Mouse (Mus musculus) midbrain, embryonic 13.5 days (tissue): ENCODE measurements at regions not wholly inside any gene's neighbourhood (a gene's known extent, or its start where the extent isn't known, plus 50 kb on each side); places are given as distances from the start of the nearest gene placed in this dataset.

Source experiments
- ATAC-seq: fragments of 200-750 bp; cut with Nextera tagmentation; 2 replicates; pipeline ENCODE4 v1.8.0; 2017; ENCODE audit warnings: mild to moderate bottlenecking, moderate TSS enrichment, moderate library complexity
- H3K27ac ChIP-seq: fragments of 300-500 bp; sonication (generic); 2 replicates; pipeline ENCODE4 v1.5.1; 2015; ENCODE audit warnings: inconsistent platforms, mild to moderate bottlenecking, moderate library complexity
- H3K27me3 ChIP-seq: fragments of 300-500 bp; sonication (generic); 2 replicates; pipeline ENCODE4 v1.6.1; 2015; ENCODE audit warnings: mild to moderate bottlenecking, inconsistent platforms
- H3K36me3 ChIP-seq: fragments of 300-500 bp; sonication (generic); 2 replicates; pipeline ENCODE4 v1.6.1; 2015; ENCODE audit warnings: mild to moderate bottlenecking, inconsistent platforms
- H3K4me1 ChIP-seq: fragments of 300-500 bp; sonication (generic); replicated peaks from 2 replicates; pipeline ENCODE4 v1.6.1; 2015; ENCODE audit warnings: inconsistent platforms
- H3K4me2 ChIP-seq: fragments of 300-500 bp; sonication (generic); replicated peaks from 2 replicates; pipeline ENCODE4 v1.6.1; 2015; ENCODE audit warnings: moderate library complexity, mild to moderate bottlenecking, inconsistent platforms
- H3K4me3 ChIP-seq: fragments of 300-500 bp; sonication (generic); replicated peaks from 2 replicates; pipeline ENCODE4 v1.5.1; 2015; ENCODE audit warnings: mild to moderate bottlenecking, inconsistent platforms
- H3K9ac ChIP-seq: fragments of 300-500 bp; sonication (generic); replicated peaks from 2 replicates; pipeline ENCODE4 v1.6.1; 2015; ENCODE audit warnings: mild to moderate bottlenecking, inconsistent platforms
- H3K9me3 ChIP-seq: fragments of 300-500 bp; sonication (generic); 2 replicates; pipeline ENCODE4 v1.6.1; 2016; ENCODE audit warnings: mild to moderate bottlenecking, inconsistent platforms
- WGBS: fragments of 180-500 bp; shearing (Covaris S2); methylation state at CpG from one replicate; pipeline ENCODE4 v1.1.7; 2015; 5-methylcytosine and 5-hydroxymethylcytosine counted together

GRCm38 (mm10) chr3:70384235-70384634, 376.8 kb downstream of the Otol1 start:
- Histone ChIP-seq H3K27ac (no peak overlapping the region), H3K9me3 (no peaks in the 10 kb centered on the region), H3K9ac (no peak overlapping the region), H3K4me3 (no peak overlapping the region), H3K27me3 (no peaks in the 10 kb centered on the region), H3K4me1 (no peaks in the 10 kb centered on the region), H3K4me2 (no peak overlapping the region), H3K36me3 (no peaks in the 10 kb centered on the region)
- ATAC-seq = no peak
- 83% methylated on average over 1 of the region's 1 CpGs for WGBS

GRCm38 (mm10) chr3:70385961-70386360, 378.5 kb downstream of the Otol1 start:
- WGBS = 84% methylated on average over 4 of the region's 4 CpGs
- H3K4me1 ChIP-seq = no peaks in the 10 kb centered on the region
- H3K27me3 ChIP-seq = no peaks in the 10 kb centered on the region
- no peak overlapping the region for H3K27ac ChIP-seq
- H3K4me2 ChIP-seq = no peak overlapping the region
- ATAC-seq = no peak
- H3K4me3 ChIP-seq = no peak overlapping the region
- no peaks in the 10 kb centered on the region for H3K9me3 ChIP-seq
- no peaks in the 10 kb centered on the region for H3K36me3 ChIP-seq
- no peak overlapping the region for H3K9ac ChIP-seq

GRCm38 (mm10) chr3:70401187-70401586, 393.8 kb downstream of the Otol1 start:
- H3K4me2 ChIP-seq = no peak overlapping the region
- no peaks in the 10 kb centered on the region for H3K4me1 ChIP-seq
- 80% methylated on average over 2 of the region's 2 CpGs for WGBS
- no peak overlapping the region for H3K27ac ChIP-seq
- no peak overlapping the region for H3K9ac ChIP-seq
- no peak for ATAC-seq
- H3K4me3 ChIP-seq = no peak overlapping the region
- no peaks in the 10 kb centered on the region for H3K9me3 ChIP-seq
- H3K27me3 ChIP-seq = no peaks in the 10 kb centered on the region
- no peaks in the 10 kb centered on the region for H3K36me3 ChIP-seq

GRCm38 (mm10) chr3:70406571-70406970, 399.2 kb downstream of the Otol1 start:
- Histone ChIP-seq H3K27ac (no peak overlapping the region), H3K27me3 (no peaks in the 10 kb centered on the region), H3K4me2 (no peak overlapping the region), H3K36me3 (no peaks in the 10 kb centered on the region), H3K4me3 (no peak overlapping the region), H3K9ac (no peak overlapping the region), H3K9me3 (no peaks in the 10 kb centered on the region), H3K4me1 (no peaks in the 10 kb centered on the region)
- WGBS = 96% methylated on average over 1 of the region's 1 CpGs
- ATAC-seq = no peak

- Histone ChIP-seq H3K36me3 (no peaks in the 10 kb centered on the region), H3K4me3 (no peak overlapping the region), H3K4me2 (no peak overlapping the region), H3K27me3 (no peaks in the 10 kb centered on the region), H3K9ac (no peak overlapping the region), H3K27ac (no peak overlapping the region), H3K4me1 (no peaks in the 10 kb centered on the region), H3K9me3 (no peaks in the 10 kb centered on the region)
- ATAC-seq = no peak
- WGBS = 62% methylated on average over 4 of the region's 4 CpGs
These were observed 410.9 kb downstream of the Otol1 start for GRCm38 (mm10) chr3:70418273-70418672.

- no peaks in the 10 kb centered on the region for H3K4me1 ChIP-seq
- ATAC-seq = no peak
- H3K4me2 ChIP-seq = no peak overlapping the region
- no peak overlapping the region for H3K4me3 ChIP-seq
- no peak overlapping the region for H3K9ac ChIP-seq
- H3K27ac ChIP-seq = no peak overlapping the region
- H3K9me3 ChIP-seq = no peaks in the 10 kb centered on the region
- no peaks in the 10 kb centered on the region for H3K27me3 ChIP-seq
- H3K36me3 ChIP-seq = no peaks in the 10 kb centered on the region
- 92% methylated on average over 1 of the region's 1 CpGs for WGBS
These were observed 414.6 kb downstream of the Otol1 start for GRCm38 (mm10) chr3:70422016-70422415.

GRCm38 (mm10) chr3:70422669-70423068, 415.3 kb downstream of the Otol1 start:
- 76% methylated on average over 3 of the region's 3 CpGs for WGBS
- H3K4me3 ChIP-seq = no peak overlapping the region
- H3K4me1 ChIP-seq = no peaks in the 10 kb centered on the region
- H3K4me2 ChIP-seq = no peak overlapping the region
- no peaks in the 10 kb centered on the region for H3K9me3 ChIP-seq
- H3K27me3 ChIP-seq = no peaks in the 10 kb centered on the region
- H3K27ac ChIP-seq = no peak overlapping the region
- H3K9ac ChIP-seq = no peak overlapping the region
- no peak for ATAC-seq
- H3K36me3 ChIP-seq = no peaks in the 10 kb centered on the region

GRCm38 (mm10) chr3:70436671-70437070, 429.3 kb downstream of the Otol1 start:
- WGBS = 78% methylated on average over 4 of the region's 4 CpGs

GRCm38 (mm10) chr3:70457181-70457847, 449.9 kb downstream of the Otol1 start:
- Histone ChIP-seq H3K36me3 (no peaks in the 10 kb centered on the region), H3K4me3 (no peak overlapping the region), H3K4me1 (no peaks in the 10 kb centered on the region), H3K27ac (no peak overlapping the region), H3K4me2 (no peak overlapping the region), H3K9me3 (no peaks in the 10 kb centered on the region), H3K27me3 (no peaks in the 10 kb centered on the region), H3K9ac (no peak overlapping the region)
- no peak for ATAC-seq
- 38% methylated on average over 2 of the region's 2 CpGs for WGBS

More at GRCm38 (mm10) chr3:70436671-70437070, 429.3 kb downstream of the Otol1 start:
- H3K4me1 ChIP-seq = no peaks in the 10 kb centered on the region
- H3K36me3 ChIP-seq = no peaks in the 10 kb centered on the region
- H3K27me3 ChIP-seq = no peaks in the 10 kb centered on the region
- no peak overlapping the region for H3K9ac ChIP-seq
- no peak overlapping the region for H3K4me2 ChIP-seq
- no peak for ATAC-seq
- H3K27ac ChIP-seq = no peak overlapping the region
- H3K9me3 ChIP-seq = no peaks in the 10 kb centered on the region
- no peak overlapping the region for H3K4me3 ChIP-seq

GRCm38 (mm10) chr3:70460811-70461210, 453.4 kb downstream of the Otol1 start:
- WGBS = 72% methylated on average over 2 of the region's 2 CpGs
- Histone ChIP-seq H3K4me3 (no peak overlapping the region), H3K27me3 (no peaks in the 10 kb centered on the region), H3K4me2 (no peak overlapping the region), H3K4me1 (no peaks in the 10 kb centered on the region), H3K9ac (no peak overlapping the region), H3K9me3 (no peaks in the 10 kb centered on the region), H3K36me3 (no peaks in the 10 kb centered on the region), H3K27ac (no peak overlapping the region)
- ATAC-seq = no peak

- H3K4me1 ChIP-seq = no peaks in the 10 kb centered on the region
- no peaks in the 10 kb centered on the region for H3K36me3 ChIP-seq
- no peaks in the 10 kb centered on the region for H3K9me3 ChIP-seq
- H3K9ac ChIP-seq = no peak overlapping the region
- H3K4me2 ChIP-seq = no peak overlapping the region
- no peak for ATAC-seq
- H3K27ac ChIP-seq = no peak overlapping the region
- H3K4me3 ChIP-seq = no peak overlapping the region
- no peaks in the 10 kb centered on the region for H3K27me3 ChIP-seq
These were observed 455.8 kb downstream of the Otol1 start for GRCm38 (mm10) chr3:70463221-70463620.

- WGBS = 39% methylated on average over 9 of the region's 9 CpGs
- no peak overlapping the region for H3K9ac ChIP-seq
- 0 out of 2 replicates have a peak, but pooled peaks cover 2% of the 10 kb centered on the region for H3K4me1 ChIP-seq
- H3K27ac ChIP-seq = peak overlapping the region; percentile 30; the same call in 1 of the 2 replicates
- no peak overlapping the region for H3K4me3 ChIP-seq
- H3K27me3 ChIP-seq = no peaks in the 10 kb centered on the region
- no peaks in the 10 kb centered on the region for H3K36me3 ChIP-seq
- ATAC-seq = peak; percentile 97
- no peaks in the 10 kb centered on the region for H3K9me3 ChIP-seq
- no peak overlapping the region for H3K4me2 ChIP-seq
These were observed 475.1 kb downstream of the Otol1 start for GRCm38 (mm10) chr3:70482521-70482920.
